Mouse (Mus musculus) spleen, postnatal 14 days (tissue): Measurements from ENCODE around the gene Dnase1l2.
"Not testable (repeated sequence)": the region's sequence is repeated elsewhere in the genome, so short reads cannot be mapped to it uniquely, and the experiment has no call there.

Experiments used
- DNase-seq, 2 experiments: peaks; one replicate each; pipeline ENCODE4 v3.0.0; 2021 to 2022; ENCODE audit warnings: low spot score in 2 of 2

Dnase1l2 gene

DNA sequence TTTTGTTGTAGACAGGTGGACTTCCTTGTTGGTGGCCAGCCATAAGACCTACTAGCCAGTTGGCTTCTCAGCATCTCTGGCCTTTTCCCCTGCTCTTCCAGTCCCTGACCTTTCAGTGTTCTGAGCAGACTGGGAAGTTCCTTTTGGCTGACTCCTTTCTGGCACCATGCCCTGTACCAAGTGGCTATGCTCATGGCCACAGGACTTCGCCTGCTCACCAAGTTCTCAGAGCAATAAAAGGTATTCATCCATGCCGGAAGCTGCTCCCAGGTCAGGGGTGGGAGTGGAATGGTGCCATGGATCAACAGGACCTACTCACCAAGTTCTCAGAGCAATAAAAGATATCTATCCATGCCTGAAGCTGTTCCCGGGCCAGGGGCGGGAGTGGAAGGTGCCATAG, 29.6 kb upstream of the Dnase1l2 start:
- no peak for DNase-seq

GRCm38 (mm10) chr17:24470701-24471527, 28.0 kb upstream of the Dnase1l2 start:
- DNase-seq: peak; percentile 25 to 36

DNA sequence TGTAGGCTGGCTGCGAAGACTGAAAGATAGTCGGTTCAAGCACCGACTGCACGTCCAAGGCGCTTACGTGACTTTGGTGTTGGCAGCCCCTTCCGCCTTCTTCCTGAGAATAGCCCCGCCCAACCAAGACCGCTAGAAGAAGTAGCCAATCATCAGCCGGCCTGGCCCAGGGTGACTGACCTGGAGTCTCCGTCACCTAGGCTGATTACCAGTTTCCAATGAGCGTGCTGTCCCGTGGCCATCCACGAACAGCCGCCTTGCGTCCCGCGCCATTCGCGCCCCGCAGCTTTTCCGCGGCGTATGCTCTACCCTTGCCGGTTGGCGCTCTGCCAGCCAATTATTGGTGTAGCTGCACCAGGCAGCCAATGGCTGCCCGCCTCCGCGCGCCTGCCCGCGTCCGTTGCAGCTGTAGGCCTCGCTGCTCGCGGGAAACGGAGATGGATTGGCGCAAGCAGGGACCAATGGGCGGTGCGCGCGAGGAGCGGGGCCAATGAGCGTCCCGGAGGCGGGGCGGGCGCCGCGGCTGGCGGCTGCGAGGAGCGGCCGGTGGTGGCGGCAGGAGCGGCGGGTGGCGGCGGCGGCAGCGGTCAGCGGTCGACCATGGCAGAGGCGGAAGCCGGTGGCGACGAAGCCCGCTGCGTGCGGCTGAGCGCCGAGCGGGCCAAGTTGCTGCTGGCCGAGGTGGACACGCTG, 27.2 kb upstream of the Dnase1l2 start, which contains the start of the genes E4f1 and Pgp:
E4f1 (minus strand) TSS at position 404 of the 693 bp plus-strand sequence.
Pgp (plus strand) TSS at position 483 of the 693 bp plus-strand sequence.
- peak; percentile 94 to 98 for DNase-seq

DNA sequence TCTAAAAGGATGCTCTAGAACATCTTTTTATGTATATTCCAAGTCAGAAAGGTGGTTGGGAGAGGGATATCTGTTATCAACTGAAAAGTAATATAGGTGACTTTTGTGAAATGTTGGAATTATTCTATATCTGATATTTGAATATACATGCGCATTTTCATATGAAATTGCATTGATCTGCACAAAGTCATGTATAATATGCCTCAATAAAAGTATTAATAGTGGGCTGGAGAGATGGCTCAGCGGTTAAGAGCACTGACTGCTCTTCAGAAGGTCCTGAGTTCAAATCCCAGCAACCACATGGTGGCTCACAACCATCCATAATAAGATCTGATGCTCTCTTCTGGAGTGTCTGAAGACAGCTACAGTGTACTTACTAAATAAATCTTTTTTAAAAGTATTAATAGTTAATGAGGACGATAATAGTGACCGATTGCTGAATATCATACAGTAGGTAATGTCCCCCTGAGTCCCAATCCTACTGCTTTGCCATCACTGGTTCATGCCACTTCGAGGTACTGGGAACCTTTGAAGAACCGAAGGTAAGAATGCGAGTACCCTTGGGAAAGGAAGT, 26.5 kb upstream of the Dnase1l2 start:
- DNase-seq: no peak

GRCm38 (mm10) chr17:24468636-24469246, 25.8 kb upstream of the Dnase1l2 start:
- no peak for DNase-seq

GRCm38 (mm10) chr17:24463374-24464133, 20.6 kb upstream of the Dnase1l2 start:
- no peak for DNase-seq

DNA sequence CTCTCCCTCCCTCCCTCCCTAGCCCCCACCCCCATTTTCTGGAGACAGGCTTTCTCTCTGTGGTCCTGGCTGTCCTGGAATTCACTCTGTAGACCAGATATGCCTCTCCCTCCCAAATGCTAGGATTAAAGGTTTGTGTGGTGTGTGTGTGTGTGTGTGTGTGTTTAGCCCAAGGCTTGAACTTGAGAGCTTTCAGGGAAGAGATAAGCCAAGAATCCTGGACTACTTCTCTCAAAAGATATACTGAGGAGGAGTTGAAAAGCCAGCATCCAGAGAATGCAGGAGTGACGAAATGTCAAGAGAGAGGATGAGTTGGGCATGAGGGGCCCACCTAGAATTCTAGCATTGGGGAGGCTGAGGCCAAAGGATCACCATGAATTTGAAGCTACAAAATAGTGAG, 20.0 kb upstream of the Dnase1l2 start:
- no peak for DNase-seq

GRCm38 (mm10) chr17:24461580-24461979, 18.7 kb upstream of the Dnase1l2 start:
- no peak for DNase-seq

- DNase-seq: not testable (repeated sequence)
These were observed 12.8 kb upstream of the Dnase1l2 start for GRCm38 (mm10) chr17:24455523-24456206.

- peak; percentile 99 to 100 for DNase-seq
These were observed 12.0 kb upstream of the Dnase1l2 start for GRCm38 (mm10) chr17:24454756-24455522.

DNA sequence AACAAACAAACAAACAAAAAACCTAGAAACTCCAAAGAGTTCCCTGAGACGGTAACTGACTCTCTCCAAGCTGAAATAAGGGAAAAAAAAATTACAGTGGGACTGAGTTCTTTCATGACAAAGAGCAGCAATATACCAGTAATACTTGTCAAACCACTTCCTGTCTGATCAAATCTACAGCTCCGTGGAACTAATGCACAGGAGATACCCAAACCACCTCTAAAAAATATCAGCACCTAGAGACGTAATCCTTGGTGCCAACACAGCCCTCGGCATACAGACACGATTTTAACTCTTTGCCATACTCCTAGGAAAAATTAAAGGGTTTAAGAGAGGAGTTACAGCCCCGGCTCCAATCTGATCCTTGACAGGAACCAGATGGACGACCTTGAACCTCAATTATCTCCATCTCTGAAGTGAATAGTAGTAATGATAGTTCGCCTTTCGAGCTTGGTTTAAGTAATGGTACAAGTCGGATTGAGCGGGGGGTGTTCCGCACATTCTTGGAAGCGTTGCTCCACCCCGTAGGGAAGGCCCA, 11.4 kb upstream of the Dnase1l2 start:
- no peak for DNase-seq

DNA sequence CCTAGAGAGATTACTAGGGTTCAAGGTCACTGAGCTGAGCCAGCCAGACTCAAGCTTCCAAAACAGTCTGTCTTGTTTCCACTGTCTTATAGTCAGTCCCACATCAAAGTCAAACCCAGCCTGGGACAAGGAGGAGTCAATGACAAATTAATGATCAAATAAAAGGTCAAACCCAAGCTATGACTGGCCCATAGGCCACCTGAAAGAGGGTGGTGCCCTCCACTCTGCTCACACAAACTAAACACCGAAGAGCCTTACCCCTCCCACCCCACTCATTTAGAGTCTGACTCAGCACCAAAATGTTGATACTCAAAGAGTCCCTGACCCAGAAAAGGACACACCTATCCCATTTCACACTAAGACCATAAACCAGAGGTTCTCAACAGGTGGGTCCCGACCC, 10.5 kb upstream of the Dnase1l2 start:
- DNase-seq: no peak

GRCm38 (mm10) chr17:24451220-24451619, 8.3 kb upstream of the Dnase1l2 start:
- DNase-seq: no peak

- DNase-seq: no peak
These were observed 6.6 kb upstream of the Dnase1l2 start for GRCm38 (mm10) chr17:24449507-24449906.

GRCm38 (mm10) chr17:24446590-24446989, 3.7 kb upstream of the Dnase1l2 start:
- DNase-seq: no peak

GRCm38 (mm10) chr17:24443409-24443808, 504 bp upstream of the Dnase1l2 start:
- DNase-seq: no peak

DNA sequence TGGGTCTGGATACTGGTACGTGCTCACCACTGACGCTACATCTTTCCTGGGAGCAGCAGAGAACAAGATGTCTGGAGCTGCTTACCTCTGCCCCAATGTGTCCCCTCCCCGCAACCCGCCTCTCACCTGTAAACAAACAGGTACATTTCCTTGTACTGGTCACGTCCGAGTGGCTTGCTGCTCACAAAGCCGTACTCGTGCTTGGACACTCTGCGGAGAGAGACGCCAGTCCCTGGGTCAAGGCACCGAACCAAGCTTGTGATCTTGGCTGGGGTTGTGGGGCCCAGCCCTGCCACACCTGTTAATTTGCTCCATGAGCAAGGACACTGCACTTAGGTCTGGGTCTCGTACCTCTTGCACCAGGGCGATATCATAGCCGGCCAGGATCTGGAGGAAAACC, 798 bp downstream of the Dnase1l2 start:
- no peak for DNase-seq

DNA sequence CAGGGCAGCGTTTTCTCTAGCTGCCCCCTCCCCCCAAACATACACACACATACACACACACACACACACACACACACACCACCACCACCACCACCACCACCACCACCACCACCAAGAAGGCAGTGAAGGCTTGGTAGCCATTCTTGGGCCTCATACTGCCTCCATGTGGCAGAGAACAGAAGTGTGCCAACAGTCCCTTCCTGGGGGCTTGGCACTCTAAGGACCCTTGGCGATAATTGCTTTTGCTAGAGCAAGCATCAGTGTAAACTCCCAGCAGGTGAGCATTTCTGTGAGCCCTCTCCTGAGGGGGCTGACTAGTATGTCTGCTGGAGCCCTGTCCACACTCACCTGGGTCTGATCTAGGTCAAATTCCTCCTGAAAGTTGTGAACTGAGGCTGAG, 1.8 kb downstream of the Dnase1l2 start:
- DNase-seq: no peak

DNA sequence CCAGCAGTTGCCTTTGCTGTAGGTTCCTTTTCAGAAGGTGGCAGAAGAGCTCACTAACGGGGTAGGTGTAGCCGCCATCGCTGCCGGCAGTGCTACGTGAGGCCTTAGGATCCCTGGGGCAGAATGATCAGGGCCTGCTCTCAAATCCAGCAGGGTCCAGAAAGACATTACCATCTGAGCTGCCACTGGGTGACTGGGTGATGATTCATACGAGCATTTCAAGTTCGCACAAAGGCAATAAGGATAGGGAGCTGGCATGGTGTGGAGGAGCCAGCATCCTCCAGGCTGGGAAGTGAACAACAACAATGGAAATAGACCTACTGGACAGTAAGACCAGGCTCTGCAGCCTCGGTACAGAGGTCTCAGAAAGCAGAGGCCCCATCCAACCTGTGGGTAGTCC, 2.5 kb downstream of the Dnase1l2 start:
- no peak for DNase-seq

DNA sequence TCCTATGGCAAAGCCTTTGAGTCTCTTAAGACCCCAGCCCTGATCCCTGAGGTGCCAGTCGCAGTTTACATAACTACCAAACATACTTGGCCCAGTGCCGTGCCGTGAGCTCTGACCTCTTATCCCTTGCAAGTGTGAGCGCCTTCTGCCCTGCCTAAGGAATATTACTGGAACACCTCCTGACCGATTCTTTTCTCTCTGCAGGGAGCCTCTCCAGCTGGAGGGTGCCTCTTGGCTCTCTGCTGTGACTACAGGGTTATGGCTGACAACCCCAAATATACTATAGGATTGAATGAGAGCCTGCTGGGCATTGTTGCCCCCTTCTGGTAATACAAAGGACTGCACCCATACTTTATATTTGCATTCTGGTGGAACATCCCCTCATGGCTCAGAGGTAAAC, 5.9 kb downstream of the Dnase1l2 start:
- no peak for DNase-seq
